Mouse (Mus musculus) cerebellum, adult 2 months (tissue): Measurements from ENCODE around the gene Rft1.

ENCODE experiments used
- CTCF ChIP-seq: fragments of 200-500 bp; IDR thresholded peaks from 2 replicates; pipeline ENCODE4 v1.5.1; 2011; ENCODE audit warnings: low read depth, mild to moderate bottlenecking, control low read depth, low read length, moderate library complexity, borderline replicate concordance; ENCODE audit not compliant: insufficient read depth
- POLR2A ChIP-seq: fragments of 200-500 bp; IDR thresholded peaks from 2 replicates; pipeline ENCODE4 v1.6.1; 2011; ENCODE audit warnings: low read length, control low read depth, borderline replicate concordance; ENCODE audit not compliant: insufficient read depth

- TF ChIP-seq CTCF, result no peak
- no peak for TF ChIP-seq POLR2A
These were observed 81.7 kb downstream of the Rft1 start for GRCm38 (mm10) chr14:30735810-30736209.
